Mouse (Mus musculus): ENCODE data around the gene Olfr161.
"Not testable (repeated sequence)": the region's sequence is repeated elsewhere in the genome, so short reads cannot be mapped to it uniquely, and the experiment has no call there.

The Olfr161 gene

GRCm38 (mm10) chr16:3590691-3591090, at the start of gene Olfr161:
TSS of gene Olfr161 (plus strand) at chr16:3591042.
- no peak for DNase-seq (ENCODE audit: low spot score)

GRCm38 (mm10) chr16:3563553-3563952, 27.3 kb upstream of the Olfr161 start:
- DNase-seq (ENCODE audit: low spot score): no peak

GRCm38 (mm10) chr16:3577658-3578057, 13.2 kb upstream of the Olfr161 start:
- DNase-seq (ENCODE audit: low spot score): not testable (repeated sequence)

- not testable (repeated sequence) for DNase-seq (ENCODE audit: low spot score)
Measured at GRCm38 (mm10) chr16:3578227-3578848, 12.5 kb upstream of the Olfr161 start.

DNA sequence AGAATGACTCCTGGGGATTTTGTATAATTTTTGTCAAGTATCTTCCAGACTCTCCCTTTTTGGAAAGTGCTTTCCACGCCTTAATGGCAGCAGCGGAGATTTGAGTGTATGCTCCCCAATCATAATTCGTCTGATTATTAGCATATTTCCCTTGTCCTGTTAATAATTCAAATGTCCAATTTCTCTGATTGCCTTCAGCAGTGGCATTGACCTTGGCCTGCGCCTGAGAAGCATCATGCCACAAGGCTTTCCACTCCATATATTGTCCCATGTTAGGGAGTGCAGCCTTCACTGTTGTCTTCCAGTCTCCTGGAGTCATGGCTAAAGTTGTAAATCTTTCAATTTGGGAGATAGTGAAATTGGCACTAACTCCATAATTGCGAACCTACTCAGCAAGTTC, 40.5 kb downstream of the Olfr161 start:
- not testable (repeated sequence) for DNase-seq (ENCODE audit: low spot score)

DNA sequence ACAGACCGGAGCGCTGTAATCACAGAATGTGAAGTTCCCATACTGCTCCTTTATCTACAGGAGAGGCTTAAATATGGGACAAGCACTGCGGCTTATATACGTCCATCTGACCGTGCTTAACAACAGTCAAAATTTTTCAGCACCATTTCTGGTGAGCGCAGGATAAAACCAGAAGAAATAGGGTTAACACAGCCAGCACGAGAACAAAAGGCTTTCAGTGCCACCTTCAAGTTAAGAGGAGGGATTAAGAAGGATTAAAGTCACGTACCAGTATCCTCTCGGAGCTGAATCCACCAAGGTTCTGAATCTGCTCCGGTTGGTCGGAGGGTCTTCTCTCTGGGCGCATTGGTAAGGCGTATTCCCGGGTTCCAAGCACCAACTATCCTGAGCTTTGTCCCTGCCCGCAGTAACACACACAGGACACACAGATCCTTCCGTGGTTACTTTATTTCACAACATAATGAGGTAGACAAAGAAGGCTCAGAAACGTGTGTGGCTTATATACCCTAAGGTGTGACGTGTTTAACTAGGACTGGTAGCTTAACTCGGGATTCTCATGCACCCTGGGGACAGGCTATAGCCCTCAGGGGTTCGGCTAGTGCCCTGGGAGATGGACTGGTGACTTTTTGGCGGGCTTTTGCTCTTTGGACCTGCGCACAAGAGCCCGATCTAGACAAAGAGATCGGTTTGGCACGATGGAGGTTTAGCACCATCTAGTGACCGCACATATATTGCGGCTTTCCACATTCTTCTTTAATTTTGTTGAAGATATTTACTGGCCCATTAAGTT, 41.9 kb downstream of the Olfr161 start:
- not testable (repeated sequence) for DNase-seq (ENCODE audit: low spot score)

All from c-Kit-positive CD71-positive TER-119-positive erythroid progenitor cells, embryonic 14.5 days (primary cell).